Mouse (Mus musculus): ENCODE measurements around the gene Lrig1. TPM values are rescaled to one million over a fixed set of nuclear protein-coding genes. Genes with fewer than 3 reads are reported as not detected.

The Lrig1 gene
- polyA plus RNA-seq, 1 experiment, result 62.1 TPM

GRCm38 (mm10) chr6:94680760-94681445 is 19.1 kb downstream of the Lrig1 start:
- Histone ChIP-seq H3K27ac (ENCODE audit: control insufficient read depth, insufficient read depth, low read length) (peak overlapping the region; percentile 89), H3K36me3 (ENCODE audit: control insufficient read depth, insufficient read depth, low read length) (no peaks in the 10 kb centered on the region), H3K27me3 (ENCODE audit: control insufficient read depth, insufficient read depth, low read length) (no peaks in the 10 kb centered on the region), H3K4me1 (replicated peaks; ENCODE audit: control insufficient read depth, insufficient read depth, low read length) (peaks cover 73% of the 10 kb centered on the region), H3K4me3 (ENCODE audit: control insufficient read depth, insufficient read depth, low read length) (peak overlapping the region; percentile 41)
- no peak for DNase-seq
- WGBS, result 8% methylated on average over 5 of the region's 5 CpGs
- TF ChIP-seq CTCF (IDR thresholded peaks at IDR 0.05; ENCODE audit: borderline replicate concordance, control insufficient read depth, extremely low read depth, insufficient read depth, low read length, poor library complexity), result no peak
- TF ChIP-seq POLR2A (IDR thresholded peaks at IDR 0.05; ENCODE audit: control insufficient read depth, extremely low read depth, insufficient read depth, low read length, poor library complexity), result no peak

GRCm38 (mm10) chr6:94679249-94679648 is 20.7 kb downstream of the Lrig1 start:
- DNase-seq, result no peak
- H3K4me1 ChIP-seq (replicated peaks; ENCODE audit: control insufficient read depth, insufficient read depth, low read length), result peaks cover 69% of the 10 kb centered on the region
- TF ChIP-seq CTCF (IDR thresholded peaks at IDR 0.05; ENCODE audit: borderline replicate concordance, control insufficient read depth, extremely low read depth, insufficient read depth, low read length, poor library complexity) (no peak), POLR2A (IDR thresholded peaks at IDR 0.05; ENCODE audit: control insufficient read depth, extremely low read depth, insufficient read depth, low read length, poor library complexity) (no peak)
- H3K27ac ChIP-seq (ENCODE audit: control insufficient read depth, insufficient read depth, low read length), result peak overlapping the region; percentile 38; the same call in 1 of the 2 replicates
- no peaks in the 10 kb centered on the region for H3K27me3 ChIP-seq (ENCODE audit: control insufficient read depth, insufficient read depth, low read length)
- H3K4me3 ChIP-seq (ENCODE audit: control insufficient read depth, insufficient read depth, low read length), result no peak overlapping the region
- H3K36me3 ChIP-seq (ENCODE audit: control insufficient read depth, insufficient read depth, low read length), result no peaks in the 10 kb centered on the region
- 32% methylated on average over 1 of the region's 1 CpGs for WGBS

GRCm38 (mm10) chr6:94678377-94679164 is 21.4 kb downstream of the Lrig1 start:
- H3K4me1 ChIP-seq (replicated peaks; ENCODE audit: control insufficient read depth, insufficient read depth, low read length), result peaks cover 65% of the 10 kb centered on the region
- H3K27me3 ChIP-seq (ENCODE audit: control insufficient read depth, insufficient read depth, low read length), result no peaks in the 10 kb centered on the region
- 71% methylated on average over 6 of the region's 6 CpGs for WGBS
- H3K36me3 ChIP-seq (ENCODE audit: control insufficient read depth, insufficient read depth, low read length), result no peaks in the 10 kb centered on the region
- TF ChIP-seq POLR2A (IDR thresholded peaks at IDR 0.05; ENCODE audit: control insufficient read depth, extremely low read depth, insufficient read depth, low read length, poor library complexity) (no peak), CTCF (IDR thresholded peaks at IDR 0.05; ENCODE audit: borderline replicate concordance, control insufficient read depth, extremely low read depth, insufficient read depth, low read length, poor library complexity) (no peak)
- no peak for DNase-seq
- H3K4me3 ChIP-seq (ENCODE audit: control insufficient read depth, insufficient read depth, low read length), result no peak overlapping the region
- H3K27ac ChIP-seq (ENCODE audit: control insufficient read depth, insufficient read depth, low read length), result peak overlapping the region; percentile 60

- Histone ChIP-seq H3K4me1 (replicated peaks; ENCODE audit: control insufficient read depth, insufficient read depth, low read length) (peaks cover 60% of the 10 kb centered on the region), H3K27me3 (ENCODE audit: control insufficient read depth, insufficient read depth, low read length) (no peaks in the 10 kb centered on the region), H3K36me3 (ENCODE audit: control insufficient read depth, insufficient read depth, low read length) (no peaks in the 10 kb centered on the region), H3K4me3 (ENCODE audit: control insufficient read depth, insufficient read depth, low read length) (no peak overlapping the region), H3K27ac (ENCODE audit: control insufficient read depth, insufficient read depth, low read length) (no peak overlapping the region)
- 41% methylated on average over 3 of the region's 3 CpGs for WGBS
- no peak for DNase-seq
- TF ChIP-seq CTCF (IDR thresholded peaks at IDR 0.05; ENCODE audit: borderline replicate concordance, control insufficient read depth, extremely low read depth, insufficient read depth, low read length, poor library complexity), result no peak
- TF ChIP-seq POLR2A (IDR thresholded peaks at IDR 0.05; ENCODE audit: control insufficient read depth, extremely low read depth, insufficient read depth, low read length, poor library complexity), result no peak
These were observed 22.5 kb downstream of the Lrig1 start for GRCm38 (mm10) chr6:94677448-94677847.

- peaks cover 56% of the 10 kb centered on the region for H3K4me1 ChIP-seq (replicated peaks; ENCODE audit: control insufficient read depth, insufficient read depth, low read length)
- DNase-seq, result no peak
- H3K27me3 ChIP-seq (ENCODE audit: control insufficient read depth, insufficient read depth, low read length), result no peaks in the 10 kb centered on the region
- no peaks in the 10 kb centered on the region for H3K36me3 ChIP-seq (ENCODE audit: control insufficient read depth, insufficient read depth, low read length)
- no peak overlapping the region for H3K4me3 ChIP-seq (ENCODE audit: control insufficient read depth, insufficient read depth, low read length)
- H3K27ac ChIP-seq (ENCODE audit: control insufficient read depth, insufficient read depth, low read length), result no peak overlapping the region
- no peak for TF ChIP-seq CTCF (IDR thresholded peaks at IDR 0.05; ENCODE audit: borderline replicate concordance, control insufficient read depth, extremely low read depth, insufficient read depth, low read length, poor library complexity)
- TF ChIP-seq POLR2A (IDR thresholded peaks at IDR 0.05; ENCODE audit: control insufficient read depth, extremely low read depth, insufficient read depth, low read length, poor library complexity), result no peak
- WGBS, result 83% methylated on average over 3 of the region's 3 CpGs
These were observed 23.1 kb downstream of the Lrig1 start for GRCm38 (mm10) chr6:94676840-94677239.

GRCm38 (mm10) chr6:94676300-94676699 is 23.7 kb downstream of the Lrig1 start:
- no peaks in the 10 kb centered on the region for H3K27me3 ChIP-seq (ENCODE audit: control insufficient read depth, insufficient read depth, low read length)
- H3K27ac ChIP-seq (ENCODE audit: control insufficient read depth, insufficient read depth, low read length), result peak overlapping the region; percentile 21; the same call in 1 of the 2 replicates
- no peak for DNase-seq
- WGBS, result 84% methylated on average over 7 of the region's 7 CpGs
- H3K4me3 ChIP-seq (ENCODE audit: control insufficient read depth, insufficient read depth, low read length), result no peak overlapping the region
- H3K4me1 ChIP-seq (replicated peaks; ENCODE audit: control insufficient read depth, insufficient read depth, low read length), result peaks cover 54% of the 10 kb centered on the region
- TF ChIP-seq POLR2A (IDR thresholded peaks at IDR 0.05; ENCODE audit: control insufficient read depth, extremely low read depth, insufficient read depth, low read length, poor library complexity) (no peak), CTCF (IDR thresholded peaks at IDR 0.05; ENCODE audit: borderline replicate concordance, control insufficient read depth, extremely low read depth, insufficient read depth, low read length, poor library complexity) (no peak)
- H3K36me3 ChIP-seq (ENCODE audit: control insufficient read depth, insufficient read depth, low read length), result no peaks in the 10 kb centered on the region

Measured in thymus, adult 2 months (tissue).